Mouse (Mus musculus): Measurements from ENCODE around the gene Dars2. TPM values are rescaled to one million over a fixed set of nuclear protein-coding genes. Genes with fewer than 3 reads are reported as not detected.
A peak's percentile ranks its signal among the peaks of the same experiment; 100 is the strongest.

Dars2 gene
- 26.2 and 26.7 TPM in 2 replicates for polyA plus RNA-seq (2015; fragmentation: Nextera tagmentation; extraction: Ambion mirVana)

- Histone ChIP-seq H3K9ac (peak within 1 kb of the TSS; percentile 68), H3K27ac (peak within 1 kb of the TSS; percentile 82), H3K36me3 (0 out of 2 replicates have a peak, but pooled peaks cover 3% of the 10 kb centered on the region), H3K4me3 (peak within 1 kb of the TSS; percentile 76), H3K4me2 (peak within 1 kb of the TSS; percentile 60), H3K27me3 (no peaks in the 10 kb centered on the region), H3K4me1 (peaks cover 27% of the 10 kb centered on the region), H3K9me3 (no peaks in the 10 kb centered on the region)
- WGBS, result under 1% methylated on average over 57 of the region's 57 CpGs
- peak; percentile 93 for ATAC-seq (ENCODE audit: insufficient number of reproducible peaks, low FRiP score, low TSS enrichment, low read depth)
Measured at GRCm38 (mm10) chr1:161070352-161071271, at the start of gene Dars2, which contains the start of gene Cenpl. TSS of gene Dars2 (minus strand) at chr1:161070658. TSS of gene Cenpl (plus strand) at chr1:161070713.

- Histone ChIP-seq H3K9ac (no peak overlapping the region), H3K27me3 (no peaks in the 10 kb centered on the region), H3K4me3 (no peak overlapping the region), H3K9me3 (no peaks in the 10 kb centered on the region), H3K4me2 (no peak overlapping the region), H3K4me1 (no peaks in the 10 kb centered on the region), H3K27ac (no peak overlapping the region), H3K36me3 (peaks cover 2% of the 10 kb centered on the region; the same call in 1 of the 2 replicates)
- ATAC-seq (ENCODE audit: insufficient number of reproducible peaks, low FRiP score, low TSS enrichment, low read depth), result no peak
Measured at GRCm38 (mm10) chr1:161114591-161114990, 44.1 kb upstream of the Dars2 start.

- H3K27me3 ChIP-seq, result no peaks in the 10 kb centered on the region
- no peaks in the 10 kb centered on the region for H3K9me3 ChIP-seq
- H3K27ac ChIP-seq, result no peak overlapping the region
- no peak overlapping the region for H3K4me2 ChIP-seq
- H3K9ac ChIP-seq, result no peak overlapping the region
- peaks cover 14% of the 10 kb centered on the region for H3K36me3 ChIP-seq
- 86% methylated on average over 8 of the region's 8 CpGs for WGBS
- H3K4me1 ChIP-seq, result no peaks in the 10 kb centered on the region
- no peak for ATAC-seq (ENCODE audit: insufficient number of reproducible peaks, low FRiP score, low TSS enrichment, low read depth)
- no peak overlapping the region for H3K4me3 ChIP-seq
Measured at GRCm38 (mm10) chr1:161109216-161109615, 38.8 kb upstream of the Dars2 start.

GRCm38 (mm10) chr1:161103842-161104241 lies 33.4 kb upstream of the Dars2 start:
- no peaks in the 10 kb centered on the region for H3K4me1 ChIP-seq
- no peaks in the 10 kb centered on the region for H3K9me3 ChIP-seq
- 86% methylated on average over 1 of the region's 1 CpGs for WGBS
- H3K9ac ChIP-seq, result no peak overlapping the region
- no peak overlapping the region for H3K27ac ChIP-seq
- no peak for ATAC-seq (ENCODE audit: insufficient number of reproducible peaks, low FRiP score, low TSS enrichment, low read depth)
- no peak overlapping the region for H3K4me2 ChIP-seq
- H3K27me3 ChIP-seq, result no peaks in the 10 kb centered on the region
- H3K36me3 ChIP-seq, result peaks cover 25% of the 10 kb centered on the region
- no peak overlapping the region for H3K4me3 ChIP-seq

- H3K36me3 ChIP-seq, result peaks cover 35% of the 10 kb centered on the region
- no peaks in the 10 kb centered on the region for H3K4me1 ChIP-seq
- H3K4me3 ChIP-seq, result no peak overlapping the region
- 96% methylated on average over 4 of the region's 4 CpGs for WGBS
- H3K27me3 ChIP-seq, result no peaks in the 10 kb centered on the region
- no peaks in the 10 kb centered on the region for H3K9me3 ChIP-seq
- ATAC-seq (ENCODE audit: insufficient number of reproducible peaks, low FRiP score, low TSS enrichment, low read depth), result no peak
- no peak overlapping the region for H3K27ac ChIP-seq
- no peak overlapping the region for H3K9ac ChIP-seq
- H3K4me2 ChIP-seq, result no peak overlapping the region
Measured at GRCm38 (mm10) chr1:161099721-161100405, 29.4 kb upstream of the Dars2 start.

- Histone ChIP-seq H3K4me3 (no peak overlapping the region), H3K4me1 (peaks cover 16% of the 10 kb centered on the region), H3K9me3 (no peaks in the 10 kb centered on the region), H3K27ac (no peak overlapping the region), H3K9ac (no peak overlapping the region), H3K4me2 (no peak overlapping the region), H3K27me3 (no peaks in the 10 kb centered on the region), H3K36me3 (peaks cover 20% of the 10 kb centered on the region)
- ATAC-seq (ENCODE audit: insufficient number of reproducible peaks, low FRiP score, low TSS enrichment, low read depth), result no peak
- 91% methylated on average over 3 of the region's 3 CpGs for WGBS
Measured at GRCm38 (mm10) chr1:161077243-161077642, 6.8 kb upstream of the Dars2 start.

GRCm38 (mm10) chr1:161076238-161076637 lies 5.8 kb upstream of the Dars2 start:
- Histone ChIP-seq H3K9ac (no peak overlapping the region), H3K27ac (no peak overlapping the region), H3K9me3 (no peaks in the 10 kb centered on the region), H3K4me2 (no peak overlapping the region), H3K4me3 (no peak overlapping the region), H3K36me3 (peaks cover 14% of the 10 kb centered on the region), H3K27me3 (no peaks in the 10 kb centered on the region), H3K4me1 (peaks cover 20% of the 10 kb centered on the region)
- 75% methylated on average over 6 of the region's 6 CpGs for whole genome bisulfite sequencing
- no peak for ATAC-seq (ENCODE audit: insufficient number of reproducible peaks, low FRiP score, low TSS enrichment, low read depth)

GRCm38 (mm10) chr1:161071272-161071620 lies 788 bp upstream of the Dars2 start:
- H3K9me3 ChIP-seq, result no peaks in the 10 kb centered on the region
- no peak for ATAC-seq (ENCODE audit: insufficient number of reproducible peaks, low FRiP score, low TSS enrichment, low read depth)
- peak overlapping the region; percentile 72 for H3K27ac ChIP-seq
- under 1% methylated on average over 12 of the region's 12 CpGs for WGBS
- peak overlapping the region; percentile 57 for H3K4me2 ChIP-seq
- H3K27me3 ChIP-seq, result no peaks in the 10 kb centered on the region
- H3K4me1 ChIP-seq, result peaks cover 27% of the 10 kb centered on the region
- peak overlapping the region; percentile 76 for H3K4me3 ChIP-seq
- peak overlapping the region; percentile 61 for H3K9ac ChIP-seq
- 0 out of 2 replicates have a peak, but pooled peaks cover 3% of the 10 kb centered on the region for H3K36me3 ChIP-seq

GRCm38 (mm10) chr1:161063351-161063750 lies 7.1 kb downstream of the Dars2 start:
- Histone ChIP-seq H3K4me1 (no peaks in the 10 kb centered on the region), H3K27me3 (no peaks in the 10 kb centered on the region), H3K9me3 (no peaks in the 10 kb centered on the region), H3K4me3 (no peak overlapping the region), H3K4me2 (no peak overlapping the region), H3K9ac (no peak overlapping the region), H3K27ac (no peak overlapping the region), H3K36me3 (no peaks in the 10 kb centered on the region; the same call in 1 of the 2 replicates)
- 81% methylated on average over 1 of the region's 1 CpGs for WGBS
- no peak for ATAC-seq (ENCODE audit: insufficient number of reproducible peaks, low FRiP score, low TSS enrichment, low read depth)

GRCm38 (mm10) chr1:161057164-161057563 lies 13.3 kb downstream of the Dars2 start:
- Histone ChIP-seq H3K9ac (no peak overlapping the region), H3K9me3 (no peaks in the 10 kb centered on the region), H3K4me3 (no peak overlapping the region), H3K4me1 (no peaks in the 10 kb centered on the region), H3K27me3 (no peaks in the 10 kb centered on the region), H3K36me3 (peaks cover 14% of the 10 kb centered on the region; the same call in 1 of the 2 replicates), H3K27ac (no peak overlapping the region), H3K4me2 (no peak overlapping the region)
- WGBS, result 92% methylated on average over 1 of the region's 1 CpGs
- ATAC-seq (ENCODE audit: insufficient number of reproducible peaks, low FRiP score, low TSS enrichment, low read depth), result no peak

- WGBS, result 83% methylated on average over 3 of the region's 3 CpGs
- Histone ChIP-seq H3K9me3 (no peaks in the 10 kb centered on the region), H3K36me3 (peaks cover 36% of the 10 kb centered on the region), H3K4me3 (no peak overlapping the region), H3K4me1 (no peaks in the 10 kb centered on the region), H3K9ac (no peak overlapping the region), H3K27me3 (no peaks in the 10 kb centered on the region), H3K27ac (no peak overlapping the region), H3K4me2 (no peak overlapping the region)
- no peak for ATAC-seq (ENCODE audit: insufficient number of reproducible peaks, low FRiP score, low TSS enrichment, low read depth)
Measured at GRCm38 (mm10) chr1:161046972-161047371, 23.5 kb downstream of the Dars2 start.
